Mouse (Mus musculus) lung, postnatal 14 days (tissue): Measurements from ENCODE around the gene Tmco5.

Experiments
- DNase-seq: peaks from one replicate; pipeline ENCODE4 v3.0.0; 2021

Tmco5 gene

DNA sequence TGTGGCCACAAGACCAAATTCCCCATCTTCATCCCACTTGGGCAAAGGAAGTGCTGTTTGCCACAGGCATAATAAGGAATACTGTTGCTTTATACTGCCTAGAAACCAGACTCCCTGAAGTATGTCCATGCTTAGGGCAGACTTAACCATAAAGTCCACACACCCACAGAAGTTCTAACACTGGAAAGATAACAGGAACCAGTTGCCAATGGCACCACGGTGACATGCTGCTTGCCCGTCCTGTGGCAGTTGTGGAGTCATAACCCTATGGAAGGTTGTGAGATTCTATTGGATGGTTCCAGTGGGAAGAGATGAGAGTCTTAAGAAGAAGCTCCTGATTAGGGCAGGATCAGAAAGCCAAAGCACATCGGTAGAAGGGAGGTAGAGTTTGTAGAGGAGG is at the start of gene Tmco5:
Gene Tmco5, plus strand, starts transcription at position 301 of the 400 bp plus-strand sequence.
- DNase-seq = no peak

DNA sequence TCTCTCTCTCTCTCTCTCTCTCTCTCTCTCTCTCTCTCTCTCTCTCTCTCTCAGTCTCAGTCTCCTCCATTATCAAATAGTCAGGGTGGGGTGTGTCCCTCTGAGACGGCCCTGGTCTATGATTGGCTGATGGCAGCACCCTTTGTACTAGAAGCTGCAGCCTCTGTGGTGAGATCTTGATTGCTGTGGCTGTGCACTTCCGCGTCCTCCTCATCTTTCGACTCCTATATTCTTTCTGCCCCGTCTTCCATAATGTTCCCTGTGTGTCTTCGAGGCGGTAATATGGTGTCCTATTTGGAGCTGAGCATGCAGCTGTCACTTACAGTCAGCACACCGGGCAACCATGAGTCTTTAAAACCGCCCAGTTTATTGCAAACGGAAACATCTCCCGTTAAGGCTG is 46.6 kb upstream of the Tmco5 start:
- no peak for DNase-seq

DNA sequence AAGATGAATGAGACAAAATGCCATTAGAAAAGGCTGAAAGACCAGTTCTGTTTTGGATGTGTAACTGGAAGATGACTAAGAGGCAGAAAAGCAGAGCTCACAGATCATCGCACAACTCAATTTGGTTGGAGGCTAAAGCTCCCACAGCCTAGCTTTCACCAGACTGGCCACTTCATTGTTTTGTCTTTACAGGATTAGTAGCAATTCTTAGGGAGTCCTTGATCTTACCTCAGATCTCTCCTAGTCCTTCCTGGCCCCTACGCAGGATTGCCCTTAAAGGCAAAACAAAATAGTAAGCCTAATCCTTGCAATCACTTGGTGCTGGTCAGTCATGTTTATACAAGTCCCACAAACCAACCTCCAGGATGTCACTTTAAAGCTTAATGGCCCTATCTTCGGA is 40.7 kb upstream of the Tmco5 start:
- DNase-seq = no peak

DNA sequence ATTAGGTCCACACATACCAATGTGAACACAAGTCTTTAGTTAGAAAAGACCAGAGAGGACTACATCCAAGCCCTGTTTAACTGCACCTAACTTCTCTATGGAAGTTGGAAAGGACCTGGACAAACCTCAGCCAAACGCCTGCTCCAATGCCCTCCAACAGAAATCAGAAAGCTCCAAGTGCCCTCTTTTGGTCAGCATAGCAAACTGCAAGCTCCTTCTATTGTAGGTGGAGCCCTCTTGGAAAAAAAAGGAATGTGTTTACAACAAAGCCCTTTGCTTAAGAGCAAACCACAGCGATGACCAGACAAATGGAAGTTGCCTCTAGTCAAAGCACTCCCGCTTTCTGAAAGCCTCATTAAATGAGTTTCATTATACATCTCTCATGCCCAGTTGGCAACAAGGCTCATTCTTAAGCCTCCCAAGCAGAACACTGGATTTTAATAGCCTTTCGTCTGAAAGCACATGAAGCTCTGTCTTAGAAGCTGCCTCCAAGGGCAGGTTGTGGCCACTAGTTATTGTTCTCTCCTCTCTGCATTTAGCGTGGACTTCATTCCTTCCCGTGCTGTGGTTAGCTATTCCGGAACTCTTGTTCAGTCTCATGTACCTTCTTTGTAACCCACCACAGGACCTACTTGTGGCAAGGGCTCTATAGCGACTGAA is 39.8 kb upstream of the Tmco5 start:
- peak; percentile 48 for DNase-seq

DNA sequence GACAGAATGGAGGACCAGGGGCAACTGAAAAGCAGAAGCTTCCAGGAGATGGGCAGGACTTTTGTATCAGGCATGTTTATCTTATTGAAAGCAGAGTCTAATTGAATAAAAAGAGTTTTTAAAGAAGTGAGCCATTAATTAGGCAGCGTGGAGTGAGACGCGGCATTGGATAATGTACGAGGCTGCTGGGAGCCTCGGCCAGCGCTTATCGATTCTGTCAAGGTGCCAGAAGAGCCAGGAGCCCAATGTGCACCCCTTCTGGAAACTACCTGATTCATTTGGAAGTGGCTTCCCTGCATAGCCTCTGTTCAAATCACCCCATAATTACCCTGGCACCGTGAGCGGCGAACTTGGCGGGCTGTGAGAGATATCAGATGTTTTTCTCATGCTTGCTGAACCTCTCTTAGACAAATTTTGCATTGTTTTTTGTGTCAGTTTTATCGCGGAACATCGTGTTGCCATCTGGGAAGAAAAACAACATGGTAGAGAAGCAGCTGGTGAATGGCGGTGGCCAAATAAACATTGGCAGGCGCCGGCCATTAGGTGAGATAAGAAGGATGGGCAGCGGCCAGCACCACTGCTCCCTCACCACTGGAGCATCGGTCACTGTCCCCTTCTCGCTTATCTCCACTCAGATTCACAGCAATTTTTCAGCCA is 28.4 kb upstream of the Tmco5 start:
- DNase-seq = no peak

DNA sequence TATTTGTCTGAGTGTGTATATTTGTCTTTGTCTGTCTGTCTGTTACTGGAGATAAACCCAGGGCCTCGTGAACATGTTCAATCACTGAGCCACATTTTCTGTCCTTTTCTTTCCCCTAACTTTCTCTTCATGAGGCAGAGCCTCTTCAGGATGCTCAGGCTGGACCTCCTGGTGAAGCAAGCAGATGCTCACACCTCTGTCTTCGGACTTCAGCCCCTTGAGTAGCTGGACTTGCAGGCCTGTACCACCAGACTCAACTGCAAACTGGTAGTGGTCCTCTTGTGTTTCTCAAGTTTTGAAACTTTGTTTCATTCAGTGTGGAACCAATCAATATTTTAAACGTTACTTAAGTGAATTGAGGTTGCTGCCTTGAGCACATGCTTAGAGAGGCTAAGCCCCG is 27.1 kb upstream of the Tmco5 start:
- DNase-seq = no peak

DNA sequence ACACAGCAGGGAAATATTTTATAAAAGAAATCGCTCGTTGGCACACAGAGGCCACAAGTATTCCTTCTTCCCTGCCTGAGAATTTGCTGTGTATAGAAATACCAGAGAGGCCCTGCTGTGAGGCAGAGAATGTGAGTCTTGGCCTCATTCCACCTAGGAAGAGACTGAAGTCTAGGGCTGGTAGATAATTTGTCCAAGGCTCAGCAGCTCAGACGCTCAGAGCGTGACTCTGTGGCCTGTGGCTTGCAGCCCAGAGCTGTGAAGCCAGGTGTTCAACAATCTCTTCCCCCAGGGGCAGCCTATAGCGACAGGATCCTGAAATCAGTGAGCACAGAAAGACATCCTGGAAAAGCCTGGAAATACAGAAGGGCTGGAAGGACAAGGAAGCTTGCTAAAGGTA is 26.2 kb upstream of the Tmco5 start:
- DNase-seq = no peak

DNA sequence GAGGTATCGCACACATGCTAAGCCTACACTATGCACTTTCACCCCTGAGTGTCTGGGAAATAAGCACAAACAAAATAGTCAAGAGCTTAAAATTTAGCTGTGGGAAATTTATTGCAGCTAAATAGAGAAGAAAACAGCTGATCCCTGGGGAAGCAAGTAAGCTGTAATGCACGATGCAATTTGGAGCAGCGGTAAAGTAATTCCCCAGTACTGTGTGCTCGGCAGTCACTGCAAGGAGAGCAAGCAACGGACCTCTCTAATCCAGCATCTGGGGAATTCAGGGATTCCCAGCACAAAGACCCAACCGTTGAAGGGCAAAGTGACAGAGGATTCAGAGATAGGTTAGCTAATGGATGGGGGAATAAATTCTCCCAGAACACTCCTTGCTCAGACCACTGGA is 19.8 kb upstream of the Tmco5 start:
- DNase-seq = no peak

DNA sequence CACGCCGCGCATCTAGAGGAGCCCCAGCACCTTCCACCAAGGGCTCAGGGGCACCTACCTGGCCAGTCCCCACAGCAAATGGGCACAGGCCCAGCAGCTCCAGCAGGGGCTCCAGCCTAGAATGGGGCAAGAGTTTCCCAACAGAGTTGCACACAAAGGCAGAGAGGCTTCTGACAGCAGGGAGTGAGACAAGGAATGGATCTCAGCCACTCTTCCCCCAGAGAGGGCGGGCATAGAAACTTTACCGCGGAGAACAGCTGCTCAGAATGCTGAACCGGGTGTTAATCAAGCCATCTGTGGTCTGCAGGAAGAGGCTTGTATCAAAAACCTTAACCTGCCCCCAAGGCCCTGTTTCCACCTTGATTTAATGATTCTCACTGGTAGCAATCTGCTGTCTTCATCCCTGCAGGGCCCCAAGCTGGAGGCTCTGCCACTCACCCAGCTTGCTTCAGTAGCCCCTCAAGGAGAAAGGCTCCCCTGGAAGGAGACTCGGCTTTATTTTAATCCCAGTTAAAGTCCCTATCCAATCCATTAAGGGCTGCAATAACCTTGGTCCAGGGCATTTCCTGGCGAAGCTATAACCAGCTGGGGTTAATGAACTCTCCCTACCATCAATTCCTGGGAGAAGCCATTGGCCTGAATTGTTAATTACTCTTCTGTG is 1.4 kb upstream of the Tmco5 start:
- no peak for DNase-seq

DNA sequence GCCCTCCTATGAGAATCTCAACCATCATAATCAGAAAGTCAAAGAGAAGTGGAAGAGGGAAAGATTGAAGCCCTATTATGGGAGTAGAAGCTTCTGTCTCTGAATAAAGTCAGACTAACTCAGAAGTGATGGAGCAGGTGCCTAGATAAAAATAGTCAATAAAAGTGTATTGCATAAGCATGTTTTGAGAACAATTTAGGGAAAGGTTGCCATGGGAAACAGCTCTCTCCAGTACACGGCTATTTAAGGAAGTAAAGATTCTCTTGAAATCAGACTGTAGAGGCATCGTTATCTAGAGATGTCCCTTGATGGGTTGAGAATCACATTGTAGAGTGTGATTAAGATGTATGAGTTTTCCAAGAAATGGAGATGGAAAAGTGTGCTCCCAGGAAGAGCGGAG is 1.2 kb downstream of the Tmco5 start:
- no peak for DNase-seq

DNA sequence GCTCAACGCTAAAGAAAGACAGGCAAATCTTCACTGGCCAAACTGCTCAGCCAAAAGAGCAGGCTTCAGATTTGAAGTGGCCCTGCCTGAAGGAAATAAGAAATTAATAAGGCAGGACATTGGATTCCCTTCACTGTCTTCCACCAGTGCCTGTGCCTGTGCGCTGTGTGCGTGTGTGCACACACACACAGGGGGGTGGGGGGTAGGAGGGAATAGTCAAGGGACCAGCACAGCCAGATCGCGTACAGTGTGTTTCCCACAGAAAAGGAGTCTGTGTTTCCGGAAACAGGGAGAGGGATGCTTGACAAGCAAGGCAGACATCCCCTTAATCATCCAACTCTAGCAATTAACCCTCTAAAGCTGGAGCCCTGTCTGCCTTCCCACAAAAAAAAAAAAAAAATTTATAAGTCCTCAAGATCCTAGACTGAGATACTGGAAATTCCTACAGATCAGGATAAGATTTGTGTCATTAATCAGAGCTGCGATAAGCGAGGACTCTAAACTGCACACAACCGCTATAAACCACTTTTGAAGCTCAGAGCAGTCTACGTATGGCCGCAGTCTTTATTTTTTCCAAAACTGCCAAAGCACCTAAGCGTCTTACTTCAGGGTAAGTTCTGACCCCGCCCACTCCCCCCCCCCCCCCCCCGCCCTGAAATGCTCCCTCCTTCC is 15.0 kb downstream of the Tmco5 start:
- DNase-seq = no peak

DNA sequence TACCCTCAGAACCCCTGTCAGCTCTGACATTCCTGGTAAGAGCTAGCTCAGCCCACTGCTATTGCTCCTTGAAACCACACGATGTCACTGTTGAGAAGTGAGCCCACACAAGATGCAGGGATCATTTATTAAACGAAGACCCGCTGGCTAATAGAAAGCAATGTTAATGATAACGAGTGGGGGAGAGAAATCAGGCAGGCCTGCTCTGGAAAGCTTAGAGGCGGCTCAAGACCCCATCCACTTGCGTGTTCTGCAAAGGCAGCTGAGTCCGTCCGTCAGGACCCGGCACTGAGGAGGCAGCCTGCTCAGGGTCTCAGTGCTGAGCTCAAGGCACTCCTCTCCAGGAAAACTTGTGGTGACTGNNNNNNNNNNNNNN is 15.5 kb downstream of the Tmco5 start:
- DNase-seq = peak; percentile 33

DNA sequence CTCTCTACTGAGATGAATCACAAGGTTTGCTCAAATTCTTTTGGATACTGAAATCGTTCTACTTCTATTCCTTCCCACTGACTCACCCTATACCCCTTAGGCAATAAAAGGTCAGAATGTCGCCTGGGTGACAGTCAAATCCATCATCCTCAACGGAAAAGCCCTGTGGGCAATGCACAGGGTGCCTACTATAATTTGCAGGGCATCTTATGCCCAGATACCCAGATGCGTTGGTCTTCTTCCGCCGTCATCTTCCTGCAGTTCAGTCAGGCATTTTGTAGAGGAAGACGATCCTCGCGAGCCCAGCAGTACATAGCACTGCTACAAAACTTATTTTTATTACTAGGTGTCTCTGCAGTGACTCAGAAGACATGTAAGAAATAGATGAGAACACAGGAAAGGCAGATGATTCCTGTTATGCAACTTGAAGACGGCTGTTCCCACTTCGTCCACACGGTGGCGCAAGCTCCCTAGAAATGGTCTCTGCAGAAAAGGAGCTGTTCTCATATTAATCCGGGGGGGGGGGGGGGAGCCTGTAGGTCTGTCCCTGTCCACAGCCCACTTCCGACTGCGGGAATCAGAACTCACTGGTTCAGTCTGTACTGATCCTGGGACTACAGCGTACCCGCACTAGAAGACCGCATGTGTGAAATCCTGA is 21.3 kb downstream of the Tmco5 start:
- peak; percentile 91 for DNase-seq

DNA sequence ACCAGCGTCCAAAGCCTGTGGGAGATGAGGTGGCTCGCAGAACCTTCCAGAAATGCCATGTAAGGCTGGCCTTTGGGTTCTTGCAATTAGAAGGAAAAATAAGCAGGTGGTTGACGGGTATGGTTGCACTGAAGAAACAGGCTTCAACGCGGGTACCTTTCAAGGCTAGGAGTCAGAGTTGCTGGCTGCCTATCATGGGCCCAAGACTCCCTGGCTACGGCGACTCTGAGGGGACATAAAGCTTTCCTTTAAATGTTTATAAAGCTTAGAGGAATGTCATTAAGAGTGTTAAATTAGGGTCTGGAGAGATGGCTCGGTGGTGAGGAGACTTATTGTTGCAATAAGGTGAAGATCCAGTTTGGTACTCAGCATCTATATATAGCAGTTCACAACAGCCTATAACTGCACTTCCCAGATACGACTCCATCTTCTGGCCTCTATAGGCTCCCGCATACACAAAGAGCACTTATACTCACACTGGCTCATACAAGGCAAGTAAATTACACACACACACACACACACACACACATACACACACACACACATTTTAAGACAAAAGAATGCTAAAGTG is 21.9 kb downstream of the Tmco5 start:
- no peak for DNase-seq

DNA sequence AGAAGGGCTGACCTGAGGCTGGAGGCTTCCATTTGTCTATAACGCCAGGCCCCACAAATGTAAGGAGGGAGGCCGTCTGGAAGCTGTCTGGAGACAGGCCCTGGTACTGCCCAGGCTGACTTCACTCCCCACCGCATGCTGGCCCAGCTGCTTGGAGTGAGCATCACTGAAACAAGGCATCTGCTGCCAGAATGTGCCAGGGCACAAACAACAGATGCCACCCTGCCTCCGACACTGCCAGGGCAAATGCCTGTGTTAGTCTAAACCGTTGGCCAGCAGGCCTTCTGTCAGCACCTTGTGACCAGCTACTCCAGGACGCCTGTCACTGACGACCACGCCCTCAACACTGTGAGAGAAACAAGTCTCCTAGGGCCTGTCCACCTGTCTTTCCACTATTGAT is 29.8 kb downstream of the Tmco5 start:
- no peak for DNase-seq

DNA sequence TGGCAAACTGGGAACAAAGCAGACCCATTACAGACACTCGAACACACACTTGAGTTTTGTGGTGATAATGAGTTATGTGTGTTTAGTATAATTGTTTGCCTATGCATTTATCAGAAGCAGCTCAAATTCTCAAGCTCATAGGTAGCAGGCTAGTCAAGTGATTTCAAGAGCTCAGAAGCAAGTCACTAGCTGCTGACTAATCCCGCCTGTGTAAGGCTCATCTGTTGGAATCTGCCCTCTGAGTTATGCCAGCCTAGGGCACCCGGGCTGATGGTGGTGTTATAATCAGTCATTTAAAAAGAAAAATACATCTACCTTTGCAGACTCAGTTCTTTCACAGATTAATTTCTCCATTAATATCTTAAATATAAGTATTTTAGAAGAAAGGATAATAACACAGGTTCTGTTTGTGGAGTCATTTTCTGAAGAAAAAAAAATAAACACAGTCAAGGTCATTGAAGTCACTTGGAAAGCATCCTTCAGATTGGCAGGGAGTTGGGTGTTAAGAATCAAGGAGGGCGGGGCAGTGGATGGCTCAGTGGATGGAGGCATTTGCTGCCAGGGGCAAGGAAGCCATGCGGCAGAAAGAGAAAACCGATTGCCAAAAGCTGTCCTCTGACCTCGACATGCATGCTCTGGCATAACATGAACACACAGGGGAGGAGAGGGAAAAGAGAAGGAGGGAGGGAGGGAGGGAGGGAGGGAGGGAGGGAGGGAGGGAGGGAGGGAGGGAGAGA is 34.0 kb downstream of the Tmco5 start:
- DNase-seq = no peak

DNA sequence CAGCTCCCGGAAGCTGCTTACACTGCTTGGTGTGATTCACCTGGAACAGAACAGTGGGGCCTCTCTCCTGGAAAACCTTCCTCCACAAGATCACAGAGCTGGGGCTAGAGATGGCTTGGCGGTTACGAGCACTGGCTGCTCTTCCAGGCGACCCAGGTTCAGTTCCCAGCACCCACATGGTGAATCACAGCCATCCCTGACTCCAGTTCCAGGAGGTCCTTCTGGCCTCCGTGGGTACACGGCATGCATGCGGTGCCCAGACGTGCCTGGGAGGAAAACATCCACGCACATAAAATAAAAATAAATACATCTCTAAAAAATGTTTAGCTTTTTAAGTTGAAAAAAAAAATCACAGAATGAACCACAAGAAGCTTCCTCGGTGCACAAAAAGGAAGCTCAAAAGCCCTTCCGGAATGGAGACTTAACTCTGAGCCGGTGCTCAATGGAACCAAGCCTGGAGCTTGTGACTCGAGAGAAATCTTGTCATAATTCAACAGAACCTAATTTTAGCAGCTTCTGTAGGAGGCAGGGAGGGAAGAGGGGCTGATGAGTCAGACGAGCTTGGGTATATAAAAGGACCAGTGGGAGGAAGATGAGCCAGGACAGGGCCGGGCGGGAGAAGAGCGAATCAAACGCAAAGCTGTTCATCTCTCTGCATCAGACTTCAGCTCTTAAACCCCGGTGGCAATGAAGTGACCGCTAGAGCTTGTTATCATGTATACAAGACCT is 35.4 kb downstream of the Tmco5 start:
- DNase-seq = no peak

DNA sequence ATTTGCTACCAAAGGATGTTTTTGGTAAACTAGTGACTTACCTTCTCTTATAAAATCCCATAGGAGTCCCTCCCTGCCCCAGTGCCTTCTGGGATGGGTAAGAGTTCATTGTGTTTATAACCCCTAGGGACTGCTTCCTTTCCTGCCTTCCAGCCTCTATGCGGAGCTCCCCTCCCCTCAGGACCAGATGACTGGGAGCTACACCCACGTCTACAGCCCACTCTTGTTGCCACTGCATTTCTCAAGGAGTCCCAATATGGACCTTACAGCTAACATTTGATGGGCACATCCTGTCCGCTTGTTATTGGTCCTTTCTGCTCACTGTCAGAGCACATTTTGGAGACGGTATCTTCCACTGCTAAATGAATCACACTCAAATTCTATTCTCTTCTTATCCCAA is 36.1 kb downstream of the Tmco5 start:
- DNase-seq = no peak

DNA sequence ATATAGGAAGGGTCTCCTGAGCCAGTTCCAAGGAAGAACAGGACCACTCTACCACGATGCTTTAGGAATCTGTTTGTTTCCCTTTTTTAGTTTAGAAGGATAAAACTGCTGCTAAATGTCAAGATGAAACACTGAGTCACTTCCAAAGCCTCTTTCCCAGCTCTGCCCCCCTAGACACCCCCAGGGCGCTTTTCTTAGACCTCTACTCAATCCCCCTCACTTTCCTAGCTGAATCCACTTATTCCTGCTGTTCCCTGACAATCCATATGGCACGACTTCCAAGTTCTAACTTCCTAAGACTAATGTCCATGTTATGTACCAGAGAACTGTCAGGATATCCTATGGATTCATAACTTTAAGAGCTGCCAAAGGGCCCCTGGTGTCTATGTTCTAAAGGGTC is 40.1 kb downstream of the Tmco5 start:
- no peak for DNase-seq

DNA sequence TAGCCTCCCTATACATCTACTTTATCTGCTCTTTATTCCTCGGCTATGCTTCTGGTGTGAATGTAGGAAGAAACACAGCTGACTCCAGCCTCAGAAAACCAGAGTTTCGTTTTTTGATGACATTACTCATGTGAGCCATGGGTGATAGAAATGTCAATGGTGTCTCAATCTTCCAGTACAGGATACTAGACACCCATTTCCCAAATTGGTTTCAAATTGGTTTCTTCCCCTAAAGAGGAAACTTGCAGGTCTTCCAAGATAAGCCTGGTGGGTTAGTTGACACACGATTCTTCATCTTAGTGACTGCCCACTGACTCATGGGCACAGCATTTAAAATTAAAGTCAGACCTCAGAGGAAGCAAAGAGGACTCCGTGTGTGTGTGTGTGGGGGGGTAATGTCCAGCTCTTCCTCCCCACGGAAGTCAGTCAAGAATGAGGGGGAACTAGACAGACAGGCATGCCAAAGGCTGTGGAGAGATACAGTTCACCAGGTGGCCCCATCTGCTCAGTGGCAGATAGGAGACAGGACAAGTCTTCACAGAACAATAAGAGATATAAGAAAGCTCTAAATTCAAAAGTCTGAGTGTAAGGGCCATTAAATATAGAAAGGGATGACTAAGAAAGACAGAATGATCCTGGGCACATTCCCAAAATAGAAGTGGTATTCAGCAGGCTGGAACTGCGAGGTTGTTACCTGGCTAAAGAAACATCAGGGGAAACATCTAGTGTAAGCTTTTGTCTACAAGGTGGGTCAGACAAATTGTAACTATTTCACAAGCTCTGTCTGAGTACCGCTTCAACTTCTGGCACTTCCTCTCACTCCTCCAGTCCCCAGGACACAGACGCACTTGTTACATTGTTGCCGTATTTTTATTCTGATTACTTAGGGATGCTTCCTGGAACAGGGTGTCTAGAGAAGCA is 44.3 kb downstream of the Tmco5 start:
- DNase-seq = peak; percentile 15

DNA sequence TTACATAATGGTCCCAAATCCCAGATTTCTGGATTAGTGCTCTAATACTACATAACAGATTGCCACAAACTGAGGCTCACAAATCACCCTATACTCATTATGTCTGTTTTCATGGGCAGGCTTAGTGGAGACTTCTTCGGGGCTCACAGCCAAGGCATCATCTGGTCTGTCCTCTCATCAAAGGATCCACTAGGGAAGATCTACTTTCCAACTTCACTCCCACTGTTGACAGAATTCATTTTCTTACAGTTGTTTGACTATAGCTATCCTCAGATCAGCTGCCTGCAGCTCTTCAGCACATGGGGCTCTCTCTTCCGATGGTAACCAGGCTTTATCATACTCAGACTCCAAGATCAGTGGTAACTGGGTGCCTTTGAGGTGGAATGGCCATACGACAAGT is 45.2 kb downstream of the Tmco5 start:
- DNase-seq = no peak
